Mouse (Mus musculus) forebrain, postnatal 0 days (tissue): ENCODE results near the gene Acaca. TPM values are rescaled to one million over a fixed set of nuclear protein-coding genes. Genes with fewer than 3 reads are reported as not detected.

Experiments
- ATAC-seq: fragments of 200-750 bp; cut with Nextera tagmentation; 2 replicates; pipeline ENCODE4 v1.8.0; 2017; ENCODE audit warnings: mild to moderate bottlenecking, moderate library complexity
- DNase-seq: peaks from one replicate; pipeline ENCODE4 v3.0.0-alpha.2; 2015
- H3K27ac ChIP-seq: fragments of 300-500 bp; sonication (generic); 2 replicates; pipeline ENCODE4 v1.5.1; 2014; ENCODE audit warnings: low read depth, mild to moderate bottlenecking, antibody characterized with exemption, low read length, moderate library complexity, mixed read lengths
- H3K27me3 ChIP-seq: fragments of 300-500 bp; sonication (generic); 2 replicates; pipeline ENCODE4 v1.6.1; 2014; ENCODE audit warnings: mild to moderate bottlenecking, low read length, mixed read lengths; ENCODE audit not compliant: insufficient read depth
- H3K36me3 ChIP-seq: fragments of 300-500 bp; sonication (generic); 2 replicates; pipeline ENCODE4 v1.6.1; 2014; ENCODE audit warnings: mild to moderate bottlenecking, moderate library complexity; ENCODE audit not compliant: insufficient read depth
- H3K4me1 ChIP-seq: fragments of 300-500 bp; sonication (generic); 2 replicates; pipeline ENCODE4 v1.6.1; 2014; ENCODE audit warnings: antibody characterized with exemption; ENCODE audit not compliant: insufficient read depth
- H3K4me2 ChIP-seq: fragments of 300-500 bp; sonication (generic); 2 replicates; pipeline ENCODE4 v1.6.1; 2014; ENCODE audit warnings: low read depth, mild to moderate bottlenecking, moderate library complexity
- H3K4me3 ChIP-seq: fragments of 300-500 bp; sonication (generic); 2 replicates; pipeline ENCODE4 v1.5.1; 2014; ENCODE audit warnings: low read depth, low read length, mixed read lengths
- H3K9ac ChIP-seq: fragments of 300-500 bp; sonication (generic); 2 replicates; pipeline ENCODE4 v1.6.1; 2014; ENCODE audit warnings: mild to moderate bottlenecking
- H3K9me3 ChIP-seq: fragments of 300-500 bp; sonication (generic); 2 replicates; pipeline ENCODE4 v1.6.1; 2016; ENCODE audit warnings: low read length
- CTCF ChIP-seq: sonication (generic); IDR thresholded peaks from 2 replicates; pipeline ENCODE4 v1.5.1; 2016; ENCODE audit warnings: antibody characterized with exemption, control low read depth, low read depth
- WGBS: fragments of 180-500 bp; shearing (Covaris S2); extraction: QIAGEN DNeasy Blood & Tissue Kit; methylation state at CpG from one replicate; pipeline ENCODE4 v1.1.7; 2014; 5-methylcytosine and 5-hydroxymethylcytosine counted together
- polyA plus RNA-seq: library from polyadenylated mRNA; unstranded; fragments of >200 nt; fragmentation: Nextera tagmentation; extraction: Ambion mirVana; gene quantifications from 2 replicates; pipeline ENCODE4 v1.2.1, GENCODE M21; 2015
- total RNA-seq: library from RNA; depleted of rRNA; stranded (reverse); fragments of >200 nt; gene quantifications from 2 replicates; pipeline ENCODE4 v1.2.3, GENCODE M21; 2014

Acaca gene
- total and polyA plus RNA-seq, 2 experiments from 2014 or later, result 16.5 to 200 TPM

GRCm38 (mm10) chr11:84264490-84264889 is 135.0 kb downstream of the Acaca start:
- 69% methylated on average over 3 of the region's 3 CpGs for WGBS
- no peak for ATAC-seq

GRCm38 (mm10) chr11:84268068-84268467 is 138.6 kb downstream of the Acaca start:
- no peak overlapping the region for H3K4me3 ChIP-seq
- H3K27ac ChIP-seq, result no peak overlapping the region
- TF ChIP-seq CTCF, result peak; percentile 48
- H3K36me3 ChIP-seq, result peaks cover 49% of the 10 kb centered on the region
- DNase-seq, result no peak
- H3K9me3 ChIP-seq, result no peaks in the 10 kb centered on the region
- H3K4me2 ChIP-seq, result no peak overlapping the region
- H3K27me3 ChIP-seq, result no peaks in the 10 kb centered on the region
- ATAC-seq, result no peak
- H3K4me1 ChIP-seq, result no peaks in the 10 kb centered on the region
- no peak overlapping the region for H3K9ac ChIP-seq

More at GRCm38 (mm10) chr11:84264490-84264889, 135.0 kb downstream of the Acaca start:
- DNase-seq, result peak; percentile 74
- Histone ChIP-seq H3K27ac (no peak overlapping the region), H3K4me2 (no peak overlapping the region), H3K36me3 (peaks cover 56% of the 10 kb centered on the region), H3K27me3 (no peaks in the 10 kb centered on the region), H3K4me1 (no peaks in the 10 kb centered on the region), H3K9me3 (no peaks in the 10 kb centered on the region), H3K9ac (no peak overlapping the region), H3K4me3 (no peak overlapping the region)
- peak; percentile 76 for TF ChIP-seq CTCF

GRCm38 (mm10) chr11:84270511-84270910 is 141.0 kb downstream of the Acaca start:
- no peaks in the 10 kb centered on the region for H3K27me3 ChIP-seq
- H3K4me3 ChIP-seq, result no peak overlapping the region
- H3K4me2 ChIP-seq, result no peak overlapping the region
- 55% methylated on average over 3 of the region's 3 CpGs for WGBS
- peaks cover 41% of the 10 kb centered on the region for H3K36me3 ChIP-seq
- ATAC-seq (no peak), DNase-seq (no peak)
- no peak overlapping the region for H3K27ac ChIP-seq
- H3K9ac ChIP-seq, result no peak overlapping the region
- no peaks in the 10 kb centered on the region for H3K9me3 ChIP-seq
- H3K4me1 ChIP-seq, result no peaks in the 10 kb centered on the region
- no peak for TF ChIP-seq CTCF

GRCm38 (mm10) chr11:84271948-84272347 is 142.5 kb downstream of the Acaca start:
- no peak overlapping the region for H3K9ac ChIP-seq
- DNase-seq, result peak; percentile 14
- H3K9me3 ChIP-seq, result no peaks in the 10 kb centered on the region
- no peak for ATAC-seq
- H3K4me3 ChIP-seq, result no peak overlapping the region
- H3K27ac ChIP-seq, result 0 out of 2 replicates have a peak overlapping the region, but pooled peaks have one; percentile 9
- H3K4me2 ChIP-seq, result no peak overlapping the region
- H3K36me3 ChIP-seq, result peaks cover 41% of the 10 kb centered on the region
- 44% methylated on average over 10 of the region's 10 CpGs for WGBS
- H3K4me1 ChIP-seq, result no peaks in the 10 kb centered on the region
- no peaks in the 10 kb centered on the region for H3K27me3 ChIP-seq
- no peak for TF ChIP-seq CTCF

GRCm38 (mm10) chr11:84272574-84272973 is 143.1 kb downstream of the Acaca start:
- Histone ChIP-seq H3K4me2 (no peak overlapping the region), H3K4me3 (no peak overlapping the region), H3K9me3 (no peaks in the 10 kb centered on the region), H3K27ac (no peak overlapping the region), H3K27me3 (no peaks in the 10 kb centered on the region), H3K4me1 (no peaks in the 10 kb centered on the region), H3K9ac (no peak overlapping the region), H3K36me3 (peaks cover 42% of the 10 kb centered on the region)
- WGBS, result 75% methylated on average over 3 of the region's 3 CpGs
- no peak for DNase-seq
- no peak for ATAC-seq
- TF ChIP-seq CTCF, result no peak

GRCm38 (mm10) chr11:84276979-84277378 is 147.5 kb downstream of the Acaca start:
- ATAC-seq, result no peak
- H3K9me3 ChIP-seq, result no peaks in the 10 kb centered on the region
- no peaks in the 10 kb centered on the region for H3K4me1 ChIP-seq
- TF ChIP-seq CTCF, result no peak
- H3K36me3 ChIP-seq, result peaks cover 40% of the 10 kb centered on the region
- 24% methylated on average over 5 of the region's 5 CpGs for WGBS
- no peaks in the 10 kb centered on the region for H3K27me3 ChIP-seq
- no peak overlapping the region for H3K9ac ChIP-seq
- H3K4me2 ChIP-seq, result no peak overlapping the region
- H3K4me3 ChIP-seq, result no peak overlapping the region
- H3K27ac ChIP-seq, result no peak overlapping the region
- no peak for DNase-seq

- no peak overlapping the region for H3K27ac ChIP-seq
- H3K4me2 ChIP-seq, result no peak overlapping the region
- WGBS, result 59% methylated on average over 5 of the region's 5 CpGs
- TF ChIP-seq CTCF, result peak; percentile 51
- H3K4me3 ChIP-seq, result no peak overlapping the region
- H3K27me3 ChIP-seq, result no peaks in the 10 kb centered on the region
- H3K4me1 ChIP-seq, result no peaks in the 10 kb centered on the region
- DNase-seq (peak; percentile 37), ATAC-seq (no peak)
- H3K9ac ChIP-seq, result no peak overlapping the region
- no peaks in the 10 kb centered on the region for H3K9me3 ChIP-seq
- peaks cover 39% of the 10 kb centered on the region for H3K36me3 ChIP-seq
These were observed 151.8 kb downstream of the Acaca start for GRCm38 (mm10) chr11:84281280-84281679.
